Mouse (Mus musculus) stomach, embryonic 15.5 days (tissue): Measurements from ENCODE around the gene Zfp61. TPM values are rescaled to one million over a fixed set of nuclear protein-coding genes. Genes with fewer than 3 reads are reported as not detected.

Experiments
- ATAC-seq: fragments of 200-750 bp; cut with Nextera tagmentation; 2 replicates; pipeline ENCODE4 v1.8.0; 2017; ENCODE audit warnings: low read depth, moderate number of reproducible peaks, moderate TSS enrichment; ENCODE audit not compliant: insufficient read depth, low FRiP score
- H3K27ac ChIP-seq: fragments of 300-500 bp; sonication (generic); 2 replicates; pipeline ENCODE4 v1.5.1; 2015; ENCODE audit warnings: mild to moderate bottlenecking, inconsistent platforms
- H3K27me3 ChIP-seq: fragments of 300-500 bp; sonication (generic); replicated peaks from 2 replicates; pipeline ENCODE4 v1.6.1; 2015; ENCODE audit warnings: inconsistent platforms
- H3K36me3 ChIP-seq: fragments of 300-500 bp; sonication (generic); 2 replicates; pipeline ENCODE4 v1.6.1; 2015; ENCODE audit warnings: inconsistent platforms
- H3K4me1 ChIP-seq: fragments of 300-500 bp; sonication (generic); 2 replicates; pipeline ENCODE4 v1.6.1; 2015; ENCODE audit warnings: inconsistent platforms
- H3K4me2 ChIP-seq: fragments of 300-500 bp; sonication (generic); 2 replicates; pipeline ENCODE4 v1.6.1; 2015; ENCODE audit warnings: mild to moderate bottlenecking, inconsistent platforms
- H3K4me3 ChIP-seq: fragments of 300-500 bp; sonication (generic); replicated peaks from 2 replicates; pipeline ENCODE4 v1.5.1; 2015; ENCODE audit warnings: inconsistent platforms
- H3K9ac ChIP-seq: fragments of 300-500 bp; sonication (generic); 2 replicates; pipeline ENCODE4 v1.6.1; 2015; ENCODE audit warnings: inconsistent platforms
- H3K9me3 ChIP-seq: fragments of 300-500 bp; sonication (generic); 2 replicates; pipeline ENCODE4 v1.6.1; 2016; ENCODE audit warnings: inconsistent platforms
- WGBS: fragments of 180-500 bp; shearing (Covaris S2); methylation state at CpG from one replicate; pipeline ENCODE4 v1.1.7; 2015; 5-methylcytosine and 5-hydroxymethylcytosine counted together
- polyA plus RNA-seq: library from polyadenylated mRNA; unstranded; fragments of >200 nt; fragmentation: Nextera tagmentation; extraction: Ambion mirVana; gene quantifications from 2 replicates; pipeline ENCODE4 v1.2.1, GENCODE M21; 2015

Gene Zfp61
- polyA plus RNA-seq, 1 experiment from 2014 or later, result 29.6 TPM

DNA sequence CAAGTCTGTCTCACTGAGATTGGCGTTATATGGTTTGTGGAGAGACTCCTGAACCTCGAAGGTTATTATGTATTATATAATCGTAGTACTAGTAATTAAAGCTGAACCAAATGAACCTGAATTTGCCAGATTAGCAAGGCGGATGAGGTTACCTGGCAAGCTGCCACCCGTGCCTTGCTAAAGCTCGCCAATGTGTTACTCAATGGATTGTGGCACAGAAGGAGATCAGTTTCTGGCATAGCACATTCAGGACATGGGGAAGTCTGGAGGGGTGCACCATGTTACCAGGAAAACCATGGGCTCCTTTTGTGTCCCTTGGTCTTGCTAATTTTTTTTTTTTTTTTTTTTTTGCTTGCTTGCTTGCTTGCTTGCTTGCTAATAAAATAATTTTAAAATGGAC, 24.2 kb upstream of the Zfp61 start:
- no peak overlapping the region; the same call in 1 of the 2 replicates for H3K4me2 ChIP-seq
- no peak for ATAC-seq
- no peaks in the 10 kb centered on the region for H3K9me3 ChIP-seq
- 84% methylated on average over 6 of the region's 6 CpGs for WGBS
- H3K27me3 ChIP-seq, result no peaks in the 10 kb centered on the region
- no peak overlapping the region for H3K4me3 ChIP-seq
- H3K9ac ChIP-seq, result no peak overlapping the region
- H3K4me1 ChIP-seq, result 0 out of 2 replicates have a peak, but pooled peaks cover 6% of the 10 kb centered on the region
- no peak overlapping the region for H3K27ac ChIP-seq
- no peaks in the 10 kb centered on the region for H3K36me3 ChIP-seq

DNA sequence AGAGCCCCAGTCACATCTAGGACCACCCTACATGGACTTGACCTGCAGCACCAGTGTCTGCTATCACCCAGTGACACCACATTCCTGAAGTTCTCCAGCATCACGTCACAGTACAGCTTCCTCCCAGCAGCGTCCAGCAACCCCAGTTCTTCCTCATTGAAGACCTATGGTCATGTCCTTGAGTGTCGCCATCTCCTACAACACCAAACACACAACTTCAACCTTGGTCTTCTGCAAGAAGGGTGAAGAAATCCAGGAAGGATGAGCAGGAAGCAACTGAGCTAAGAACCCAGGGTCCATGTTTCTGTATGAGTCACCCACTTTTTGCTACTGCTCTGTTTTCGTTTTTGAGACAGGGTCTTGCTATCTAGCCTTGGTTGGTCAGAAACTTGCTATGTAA, 21.6 kb upstream of the Zfp61 start:
- no peaks in the 10 kb centered on the region for H3K36me3 ChIP-seq
- H3K9me3 ChIP-seq, result no peaks in the 10 kb centered on the region
- 74% methylated on average over 4 of the region's 4 CpGs for WGBS
- H3K9ac ChIP-seq, result no peak overlapping the region
- no peak overlapping the region for H3K4me3 ChIP-seq
- H3K4me1 ChIP-seq, result 0 out of 2 replicates have a peak, but pooled peaks cover 6% of the 10 kb centered on the region
- no peak overlapping the region for H3K4me2 ChIP-seq
- ATAC-seq, result no peak
- H3K27me3 ChIP-seq, result no peaks in the 10 kb centered on the region
- H3K27ac ChIP-seq, result no peak overlapping the region

DNA sequence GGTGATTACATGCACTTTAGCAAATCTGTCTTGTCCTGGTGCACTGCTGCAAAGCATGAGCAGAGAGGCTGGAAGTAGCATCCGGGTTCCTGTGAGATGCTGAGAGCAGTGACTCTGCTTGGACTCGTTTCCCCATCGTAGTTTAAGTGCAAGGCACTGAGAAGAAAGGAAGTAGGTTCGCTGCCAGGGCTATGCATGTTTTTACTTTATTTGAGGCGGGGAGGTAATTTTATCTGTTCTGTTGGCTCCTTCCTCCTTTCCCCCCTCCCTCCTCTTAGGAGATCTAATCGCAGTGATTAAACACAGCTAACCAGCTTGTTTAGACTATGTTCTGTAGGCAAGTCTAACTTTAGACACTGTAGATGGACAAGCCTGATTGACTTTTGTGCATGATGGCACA, 17.9 kb upstream of the Zfp61 start:
- no peak for ATAC-seq
- H3K9me3 ChIP-seq, result no peaks in the 10 kb centered on the region
- no peak overlapping the region for H3K4me2 ChIP-seq
- 46% methylated on average over 6 of the region's 6 CpGs for WGBS
- H3K27me3 ChIP-seq, result no peaks in the 10 kb centered on the region
- no peak overlapping the region for H3K9ac ChIP-seq
- 0 out of 2 replicates have a peak, but pooled peaks cover 5% of the 10 kb centered on the region for H3K4me1 ChIP-seq
- no peak overlapping the region for H3K4me3 ChIP-seq
- H3K27ac ChIP-seq, result no peak overlapping the region
- no peaks in the 10 kb centered on the region for H3K36me3 ChIP-seq

DNA sequence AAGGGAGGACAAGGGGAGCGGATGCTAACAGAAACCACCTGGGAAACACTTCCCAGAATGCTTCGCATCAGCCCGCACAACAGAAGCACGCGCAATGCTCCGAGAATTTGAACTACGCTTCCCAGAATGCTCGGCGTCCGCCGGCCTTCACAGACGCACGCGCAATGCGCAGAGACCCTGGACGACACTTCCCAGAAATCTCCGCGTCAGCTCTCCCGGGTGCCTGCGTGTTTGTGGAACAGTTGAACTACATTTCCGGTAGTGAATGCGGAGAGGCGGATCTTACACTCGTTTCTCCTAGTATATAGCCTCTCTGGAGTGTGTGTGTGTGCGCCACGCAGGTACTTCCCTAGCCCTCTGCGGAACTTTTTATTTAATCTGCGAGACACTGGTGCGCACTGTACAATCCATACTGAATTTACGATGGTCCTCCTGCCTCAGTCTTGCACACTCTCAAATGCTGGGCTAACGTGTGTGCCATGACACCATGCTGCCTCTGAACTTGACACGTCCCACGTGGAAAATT, 15.6 kb upstream of the Zfp61 start, which contains the start of gene Zfp94:
Zfp94 (minus strand) TSS at position 100 of the 526 bp plus-strand sequence.
- Histone ChIP-seq H3K4me3 (peak within 1 kb of the TSS; percentile 66), H3K9ac (peak within 1 kb of the TSS; percentile 71), H3K27me3 (no peaks in the 10 kb centered on the region), H3K36me3 (peaks cover 1% of the 10 kb centered on the region; the same call in 1 of the 2 replicates), H3K9me3 (no peaks in the 10 kb centered on the region), H3K4me2 (peak within 1 kb of the TSS; percentile 86), H3K4me1 (0 out of 2 replicates have a peak, but pooled peaks cover 5% of the 10 kb centered on the region), H3K27ac (peak within 1 kb of the TSS; percentile 85)
- WGBS, result under 1% methylated on average over 33 of the region's 33 CpGs
- peak; percentile 97 for ATAC-seq

DNA sequence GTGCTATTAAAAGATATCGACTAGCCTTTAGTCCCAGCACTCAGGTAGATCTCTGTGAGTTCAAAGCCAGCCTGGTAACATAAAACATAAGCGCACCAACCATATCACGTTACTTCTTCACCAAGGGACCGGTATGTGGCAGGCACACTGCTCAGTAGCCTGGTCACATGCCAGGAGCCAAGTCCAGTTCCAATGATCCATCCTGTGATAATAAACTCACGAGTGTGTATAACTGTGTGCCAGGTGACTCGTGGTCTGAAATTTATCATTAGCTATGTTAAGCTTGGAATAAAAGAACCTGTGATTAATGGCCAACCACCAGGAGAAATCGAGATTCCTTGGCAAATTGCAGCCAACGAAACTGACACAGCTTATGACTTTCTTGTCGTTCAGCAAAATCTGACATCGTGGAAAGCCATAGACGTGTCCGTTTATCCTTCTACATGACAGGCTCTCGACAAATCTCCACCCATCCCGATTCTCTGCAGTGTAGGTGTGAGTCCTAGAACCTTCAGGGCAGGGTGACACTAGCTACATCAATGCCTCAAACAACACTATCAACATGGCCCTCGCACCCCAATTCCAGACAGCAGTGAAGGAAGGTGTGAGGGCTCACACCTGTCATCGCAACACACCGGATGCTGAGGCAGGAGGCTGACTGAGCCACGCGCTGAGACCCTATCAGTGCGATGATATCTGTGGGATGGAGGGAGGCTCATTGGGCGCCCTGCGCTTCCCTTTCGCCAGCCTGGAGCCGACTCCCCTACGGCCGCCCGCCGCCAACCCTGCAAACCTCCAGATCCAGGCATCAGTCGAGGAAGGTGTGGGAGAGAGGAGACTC, 14.9 kb upstream of the Zfp61 start:
- 0 out of 2 replicates have a peak, but pooled peaks cover 5% of the 10 kb centered on the region for H3K4me1 ChIP-seq
- H3K36me3 ChIP-seq, result peaks cover 7% of the 10 kb centered on the region
- no peaks in the 10 kb centered on the region for H3K27me3 ChIP-seq
- H3K9ac ChIP-seq, result peak overlapping the region; percentile 71
- no peaks in the 10 kb centered on the region for H3K9me3 ChIP-seq
- WGBS, result 27% methylated on average over 29 of the region's 29 CpGs
- peak overlapping the region; percentile 66 for H3K4me3 ChIP-seq
- peak overlapping the region; percentile 44; the same call in 1 of the 2 replicates for H3K27ac ChIP-seq
- ATAC-seq, result no peak; the same call in 1 of the 2 replicates
- H3K4me2 ChIP-seq, result peak overlapping the region; percentile 86

DNA sequence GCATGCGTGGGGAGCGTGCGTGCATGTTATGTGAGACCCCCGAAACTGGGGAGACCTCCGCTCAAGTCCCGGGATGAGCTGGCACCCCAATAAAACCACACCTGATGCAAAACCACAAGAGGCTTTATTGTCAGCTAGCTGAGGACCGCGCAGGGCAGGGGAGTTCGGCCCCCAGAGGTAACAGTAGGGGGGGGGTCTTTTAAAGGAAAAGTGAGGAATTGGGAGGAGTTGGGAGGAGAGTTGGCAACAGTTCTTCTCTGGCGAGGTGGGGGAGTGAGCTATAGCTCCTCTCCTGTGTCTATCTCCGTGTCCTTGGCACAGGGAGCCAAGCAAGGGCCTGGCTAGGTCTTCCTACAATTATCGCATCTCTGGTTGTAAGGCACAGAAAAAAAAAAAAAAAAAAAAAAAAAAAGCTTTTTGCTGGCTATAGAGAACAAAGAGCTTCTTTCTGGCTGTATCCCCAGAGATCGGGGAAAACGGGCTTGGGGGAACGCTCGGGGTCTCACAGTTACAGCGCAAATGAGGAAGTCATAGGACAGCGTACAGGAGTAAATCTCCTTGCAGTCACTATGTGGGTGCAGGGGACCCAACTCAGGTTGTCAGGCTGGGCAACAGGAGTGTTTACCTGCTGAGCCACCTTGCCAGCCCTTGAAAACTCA, 1.1 kb downstream of the Zfp61 start:
- Histone ChIP-seq H3K36me3 (peaks cover 25% of the 10 kb centered on the region), H3K4me2 (peak overlapping the region; percentile 88), H3K27ac (peak overlapping the region; percentile 95), H3K9me3 (no peaks in the 10 kb centered on the region), H3K4me1 (no peaks in the 10 kb centered on the region; the same call in 1 of the 2 replicates), H3K4me3 (peak overlapping the region; percentile 73), H3K27me3 (no peaks in the 10 kb centered on the region), H3K9ac (peak overlapping the region; percentile 26; the same call in 1 of the 2 replicates)
- ATAC-seq, result 0 out of 2 replicates have a peak, but pooled peaks have one; percentile 3
- 2% methylated on average over 18 of the region's 18 CpGs for WGBS

DNA sequence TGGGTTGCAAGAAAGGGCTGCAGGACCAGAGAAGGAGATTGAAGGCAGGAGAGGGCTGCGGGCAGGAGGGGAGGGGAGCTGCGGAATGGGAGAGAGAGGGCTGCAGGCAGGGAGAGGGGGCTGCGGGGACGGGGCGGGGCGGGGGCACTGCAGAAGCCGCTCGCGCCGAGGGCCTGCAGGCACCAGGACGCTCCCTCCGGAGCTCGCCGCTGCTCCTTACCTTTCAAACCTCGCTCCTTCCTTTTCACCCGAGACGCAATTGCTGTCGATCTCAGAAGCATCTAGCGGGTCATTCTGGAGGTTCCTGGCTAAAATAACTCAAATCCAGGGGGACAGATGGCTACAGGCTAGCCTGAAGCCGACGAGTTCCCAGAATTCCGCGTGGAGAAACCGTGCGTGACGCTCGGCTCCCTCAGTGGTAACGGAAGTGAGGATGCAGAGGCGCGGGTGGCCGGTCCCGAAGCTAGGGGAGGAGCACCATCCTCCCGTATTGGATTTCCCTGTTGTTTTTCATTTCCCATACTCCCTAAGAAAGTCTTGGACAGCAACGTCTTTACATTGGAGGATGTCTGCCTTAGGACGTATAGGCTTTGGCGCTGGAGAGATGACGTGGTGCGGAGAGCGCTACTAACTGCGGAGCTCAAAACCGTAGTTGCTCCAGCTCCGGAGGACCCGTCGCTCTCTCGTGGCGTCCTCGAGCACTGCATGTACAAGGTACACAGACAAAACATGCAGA, 1.9 kb downstream of the Zfp61 start:
- no peaks in the 10 kb centered on the region; the same call in 1 of the 2 replicates for H3K4me1 ChIP-seq
- H3K4me3 ChIP-seq, result peak overlapping the region; percentile 73
- no peaks in the 10 kb centered on the region for H3K27me3 ChIP-seq
- peaks cover 31% of the 10 kb centered on the region for H3K36me3 ChIP-seq
- ATAC-seq, result peak; percentile 85
- WGBS, result under 1% methylated on average over 39 of the region's 47 CpGs
- H3K4me2 ChIP-seq, result peak overlapping the region; percentile 88
- H3K9ac ChIP-seq, result peak overlapping the region; percentile 74
- H3K27ac ChIP-seq, result peak overlapping the region; percentile 95
- no peaks in the 10 kb centered on the region for H3K9me3 ChIP-seq

DNA sequence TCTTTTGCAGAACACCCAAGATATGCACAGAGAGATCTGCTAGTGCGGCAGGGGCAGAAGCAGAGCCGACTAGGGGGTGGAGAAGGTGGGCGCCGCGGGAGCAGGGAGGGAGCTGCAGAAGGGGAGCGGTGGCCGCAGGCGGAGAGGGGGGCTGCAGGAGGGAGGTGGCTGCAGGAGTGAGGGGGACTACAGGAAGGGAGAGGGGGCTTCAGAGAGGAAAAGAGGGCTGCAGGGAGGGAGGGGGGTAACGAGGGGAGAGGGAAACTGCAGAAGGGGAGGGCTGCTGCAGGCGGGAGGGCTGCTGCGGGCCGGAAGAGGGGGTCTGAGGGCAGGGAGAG, 2.4 kb downstream of the Zfp61 start:
- Histone ChIP-seq H3K36me3 (peaks cover 35% of the 10 kb centered on the region), H3K9ac (peak overlapping the region; percentile 74), H3K4me1 (no peaks in the 10 kb centered on the region; the same call in 1 of the 2 replicates), H3K4me2 (peak overlapping the region; percentile 88), H3K27me3 (no peaks in the 10 kb centered on the region), H3K9me3 (no peaks in the 10 kb centered on the region), H3K27ac (peak overlapping the region; percentile 95), H3K4me3 (peak overlapping the region; percentile 73)
- WGBS, result 3% methylated on average over 12 of the region's 12 CpGs
- ATAC-seq, result no peak

DNA sequence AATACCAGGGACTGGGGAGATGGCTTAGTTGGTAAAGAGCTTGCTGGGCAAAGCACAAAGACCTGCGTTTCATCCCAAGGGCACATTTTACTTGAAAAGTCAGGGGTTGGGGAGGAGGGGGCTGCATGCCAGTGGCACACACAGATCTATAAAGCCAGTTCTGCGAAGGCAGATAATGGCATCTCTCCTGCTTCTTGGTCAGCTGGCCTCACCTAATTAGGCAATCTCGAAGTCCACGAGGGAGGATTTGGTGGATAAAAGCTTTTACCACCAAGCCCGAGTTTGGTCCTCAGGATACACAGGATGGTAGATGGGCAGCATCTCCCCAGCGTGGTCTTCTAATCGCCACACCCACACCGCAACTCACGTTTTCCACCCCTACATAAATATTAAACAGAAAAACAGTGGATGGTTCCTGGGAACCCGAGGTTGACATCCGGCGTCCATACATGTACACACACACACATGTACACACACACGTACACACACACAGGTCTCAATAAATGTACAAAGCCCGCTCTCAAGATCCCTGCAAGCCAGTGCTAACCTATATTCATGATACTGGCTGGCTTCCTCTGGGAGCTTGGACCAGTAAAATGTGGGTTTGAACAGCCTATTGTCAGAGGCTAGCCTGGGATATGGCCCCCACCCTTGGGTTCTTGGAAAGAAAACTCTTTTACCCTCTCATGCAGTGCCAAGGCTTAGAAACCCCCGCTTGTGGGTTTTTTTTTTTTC, 3.5 kb downstream of the Zfp61 start:
- ATAC-seq, result no peak
- Histone ChIP-seq H3K9me3 (no peaks in the 10 kb centered on the region), H3K4me3 (no peak overlapping the region), H3K9ac (no peak overlapping the region), H3K27ac (no peak overlapping the region), H3K4me2 (peak overlapping the region; percentile 88), H3K36me3 (peaks cover 33% of the 10 kb centered on the region), H3K4me1 (no peaks in the 10 kb centered on the region; the same call in 1 of the 2 replicates), H3K27me3 (no peaks in the 10 kb centered on the region)
- WGBS, result 90% methylated on average over 15 of the region's 15 CpGs

DNA sequence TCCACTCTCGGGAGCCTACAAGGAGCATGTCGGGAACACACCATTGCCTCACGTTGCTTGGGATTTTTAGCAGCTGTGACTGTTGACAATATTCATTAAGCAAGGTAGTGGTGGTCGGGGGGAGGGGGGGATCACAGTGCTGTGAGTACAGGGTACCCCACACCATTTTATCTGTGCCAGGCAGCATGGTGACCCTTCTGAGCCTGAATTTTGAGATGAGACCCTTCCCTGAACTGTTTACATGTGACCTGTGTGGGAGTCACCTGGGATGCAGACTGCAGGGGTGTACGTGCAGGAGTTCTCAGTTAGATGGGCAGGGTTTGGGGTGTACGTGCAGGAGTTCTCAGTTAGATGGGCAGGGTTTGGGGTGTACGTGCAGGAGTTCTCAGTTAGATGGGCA, 4.6 kb downstream of the Zfp61 start:
- H3K27ac ChIP-seq, result no peak overlapping the region
- ATAC-seq, result no peak
- no peak overlapping the region for H3K9ac ChIP-seq
- no peaks in the 10 kb centered on the region for H3K9me3 ChIP-seq
- peaks cover 42% of the 10 kb centered on the region for H3K36me3 ChIP-seq
- 94% methylated on average over 7 of the region's 7 CpGs for WGBS
- no peak overlapping the region for H3K4me2 ChIP-seq
- H3K27me3 ChIP-seq, result no peaks in the 10 kb centered on the region
- no peak overlapping the region for H3K4me3 ChIP-seq
- no peaks in the 10 kb centered on the region; the same call in 1 of the 2 replicates for H3K4me1 ChIP-seq

DNA sequence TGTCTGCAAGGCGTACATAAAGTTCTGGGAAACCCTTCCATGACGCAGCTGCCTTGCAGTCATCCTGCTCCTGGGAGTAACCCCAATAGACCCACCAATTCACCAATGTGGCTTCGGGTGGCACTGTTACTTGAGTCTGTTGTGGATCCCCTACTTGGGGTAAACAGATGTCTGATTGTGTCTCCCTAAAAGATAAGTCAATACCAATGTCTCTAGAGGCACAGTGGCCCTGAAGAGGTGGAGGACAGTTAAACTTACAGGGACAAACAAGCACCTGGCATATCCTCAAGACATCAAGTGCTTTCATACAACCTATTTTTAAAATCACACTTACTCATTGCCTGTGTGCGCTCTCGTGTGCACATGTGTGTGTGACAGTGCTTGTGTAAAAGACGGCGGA, 5.7 kb downstream of the Zfp61 start:
- Histone ChIP-seq H3K4me3 (no peak overlapping the region), H3K9me3 (no peaks in the 10 kb centered on the region), H3K36me3 (peaks cover 50% of the 10 kb centered on the region), H3K27me3 (no peaks in the 10 kb centered on the region), H3K4me2 (no peak overlapping the region), H3K9ac (no peak overlapping the region), H3K27ac (no peak overlapping the region), H3K4me1 (no peaks in the 10 kb centered on the region; the same call in 1 of the 2 replicates)
- WGBS, result 95% methylated on average over 7 of the region's 7 CpGs
- ATAC-seq, result no peak
